Mouse (Mus musculus) frontal cortex, postnatal 25 days (tissue): Measurements from ENCODE around the gene Ncf2.
"Not testable (repeated sequence)": the region's sequence is repeated elsewhere in the genome, so short reads cannot be mapped to it uniquely, and the experiment has no call there.

ENCODE experiments used
- DNase-seq, 2 experiments: peaks; one replicate each; pipeline ENCODE4 v3.0.0; 2022; ENCODE audit warnings: low spot score in 2 of 2

Gene Ncf2

GRCm38 (mm10) chr1:152799897-152800296 lies at the start of gene Ncf2:
Ncf2 (plus strand) TSS chr1:152800194.
- DNase-seq = no peak

DNA sequence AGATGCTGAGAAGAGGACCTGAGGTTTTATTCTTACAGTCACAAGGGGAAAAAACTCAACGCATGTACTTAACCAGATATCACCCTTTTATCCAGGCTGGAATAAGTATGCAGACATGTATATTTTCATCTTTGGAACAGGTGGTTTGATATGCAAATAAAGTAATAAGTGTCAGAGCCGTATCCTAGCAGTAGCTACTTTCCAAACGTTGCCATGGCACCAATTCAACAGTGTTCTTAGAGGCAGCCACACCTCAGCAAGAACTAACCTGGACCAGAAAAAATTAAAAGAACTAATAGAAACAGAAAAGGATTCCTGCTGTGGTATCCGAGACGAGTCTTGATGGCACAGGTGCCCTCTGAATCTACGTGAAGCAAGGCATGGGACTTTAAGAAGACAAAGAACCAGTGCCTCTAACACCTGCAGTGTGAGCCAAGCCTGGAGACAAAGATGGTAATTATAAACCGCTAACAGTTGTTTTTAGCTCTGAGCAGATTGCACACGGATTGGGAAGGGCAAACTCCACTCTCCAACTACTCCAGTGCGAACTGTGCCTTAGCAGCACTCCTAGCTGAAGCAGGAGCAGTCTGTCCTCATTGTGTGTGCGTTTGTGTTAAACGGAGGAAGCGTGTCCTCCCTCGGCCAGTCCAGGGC lies 49.6 kb upstream of the Ncf2 start, which contains the start of gene Apobec4:
Apobec4 (plus strand) TSS at position 240 of the 654 bp plus-strand sequence.
- DNase-seq = no peak

DNA sequence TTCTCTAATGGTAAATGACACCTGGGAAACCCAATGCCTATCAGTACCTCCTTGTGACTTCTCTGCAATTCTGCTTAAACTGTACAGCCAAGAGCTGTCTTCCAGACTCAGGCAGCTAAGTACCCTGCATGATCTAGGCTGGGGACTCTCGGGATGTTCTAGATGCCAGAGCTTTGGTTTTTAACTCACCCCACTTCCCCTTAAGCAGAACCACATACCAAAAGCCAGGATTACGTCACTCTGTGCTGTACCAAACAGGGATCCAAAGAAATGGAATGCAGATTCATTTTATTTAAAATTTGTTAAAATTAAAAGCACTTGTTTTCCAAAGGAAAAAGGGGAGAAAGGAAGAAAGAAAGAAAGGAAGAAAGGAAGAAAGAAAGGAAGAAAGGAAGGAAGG lies 38.2 kb upstream of the Ncf2 start:
- DNase-seq = no peak

- peak; percentile 89 to 91 for DNase-seq
Observed at GRCm38 (mm10) chr1:152766032-152766772, 33.8 kb upstream of the Ncf2 start, which contains the start of the genes Rgl1 and Arpc5. Rgl1 (minus strand) TSS chr1:152766351. Arpc5 (plus strand) TSS chr1:152766542.

GRCm38 (mm10) chr1:152766804-152767748 lies 32.9 kb upstream of the Ncf2 start:
- no peak for DNase-seq

DNA sequence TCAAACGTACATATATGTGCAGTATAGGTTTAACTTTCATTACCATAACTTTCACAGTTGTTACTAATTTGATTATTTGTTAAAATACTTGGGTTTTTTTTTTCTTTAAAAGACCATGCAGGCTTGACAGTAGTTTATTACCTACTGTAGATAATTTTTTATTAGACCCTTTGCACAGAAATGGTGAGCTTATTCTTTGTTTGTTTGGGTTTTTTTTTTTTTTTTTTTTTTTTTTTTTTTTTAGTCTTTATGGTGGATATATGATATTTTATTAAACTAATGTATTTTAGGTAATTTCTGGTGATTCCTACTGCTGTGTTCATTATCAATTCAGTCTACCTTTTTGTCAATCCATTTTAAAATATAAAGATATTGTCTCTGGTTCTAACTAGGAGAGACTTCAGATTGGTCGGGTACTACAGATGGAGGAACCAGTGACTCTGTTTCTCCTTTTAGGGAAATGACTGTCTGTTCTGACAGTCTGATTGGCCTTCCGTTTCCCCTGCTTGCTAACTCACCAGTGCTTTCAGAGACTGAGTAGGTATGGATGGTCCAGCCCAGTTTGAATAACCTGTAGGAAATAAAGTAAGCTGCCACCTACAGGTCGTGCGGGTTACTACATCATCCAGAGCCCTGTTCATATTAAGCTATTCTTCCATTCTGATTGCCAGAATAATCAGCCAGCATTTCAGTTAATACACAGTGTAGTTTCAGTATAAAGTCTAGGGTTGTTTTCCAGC lies 32.1 kb upstream of the Ncf2 start:
- peak; percentile 84 to 85 for DNase-seq

DNA sequence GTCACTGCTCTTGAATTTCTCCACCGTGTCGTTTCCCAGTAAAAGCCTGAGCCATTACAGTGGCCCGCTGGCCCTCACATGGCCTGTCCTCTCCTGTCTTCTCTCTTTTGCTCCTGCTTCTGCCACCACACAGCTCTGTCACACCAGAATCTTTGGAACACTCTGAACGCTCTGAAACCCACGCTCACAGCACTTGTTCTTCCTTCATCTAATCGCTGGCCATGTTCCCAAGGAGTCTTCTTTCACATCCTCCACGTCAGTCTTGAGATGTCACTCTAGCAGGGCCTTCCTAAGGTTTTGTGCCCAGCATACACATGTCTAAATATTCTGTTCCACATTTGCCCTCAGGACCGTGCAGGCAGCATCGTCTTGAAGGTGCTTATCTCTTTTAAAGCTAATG lies 29.0 kb upstream of the Ncf2 start:
- DNase-seq = no peak

- DNase-seq = not testable (repeated sequence)
Observed at GRCm38 (mm10) chr1:152774601-152775000, 25.4 kb upstream of the Ncf2 start.

- peak; percentile 49 to 51 for DNase-seq
Observed at GRCm38 (mm10) chr1:152779071-152779737, 20.8 kb upstream of the Ncf2 start.

- no peak for DNase-seq
Observed at GRCm38 (mm10) chr1:152784620-152785019, 15.4 kb upstream of the Ncf2 start.

GRCm38 (mm10) chr1:152785446-152785845 lies 14.5 kb upstream of the Ncf2 start:
- not testable (repeated sequence) for DNase-seq

- DNase-seq = no peak
Observed at GRCm38 (mm10) chr1:152786953-152787352, 13.0 kb upstream of the Ncf2 start.

DNA sequence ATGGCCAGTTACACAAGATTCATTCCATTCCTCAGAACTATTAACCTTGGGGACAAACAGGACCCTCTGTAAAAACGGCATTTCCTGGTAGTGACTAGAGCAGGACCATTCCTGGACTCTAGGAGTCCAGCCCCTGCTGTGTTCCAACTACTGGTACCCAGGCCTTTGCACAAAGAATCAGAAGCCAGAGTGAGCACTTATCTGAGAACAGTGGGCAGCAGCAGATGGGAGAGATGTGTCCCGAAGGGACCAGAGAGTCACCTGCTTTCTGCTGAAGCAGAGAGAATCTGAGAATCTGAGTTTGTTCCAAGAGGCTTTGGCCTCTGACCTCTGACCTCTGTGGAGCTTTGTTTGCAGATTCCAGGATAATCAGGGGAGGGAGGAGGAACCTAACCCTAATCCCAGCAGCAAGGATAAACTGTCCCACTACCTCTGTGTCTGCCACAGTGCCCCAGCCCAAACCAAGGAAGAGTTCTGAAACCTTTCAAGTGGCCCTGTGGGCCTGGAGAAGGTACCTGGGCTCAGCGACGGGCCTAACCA lies 11.8 kb upstream of the Ncf2 start:
- no peak for DNase-seq

DNA sequence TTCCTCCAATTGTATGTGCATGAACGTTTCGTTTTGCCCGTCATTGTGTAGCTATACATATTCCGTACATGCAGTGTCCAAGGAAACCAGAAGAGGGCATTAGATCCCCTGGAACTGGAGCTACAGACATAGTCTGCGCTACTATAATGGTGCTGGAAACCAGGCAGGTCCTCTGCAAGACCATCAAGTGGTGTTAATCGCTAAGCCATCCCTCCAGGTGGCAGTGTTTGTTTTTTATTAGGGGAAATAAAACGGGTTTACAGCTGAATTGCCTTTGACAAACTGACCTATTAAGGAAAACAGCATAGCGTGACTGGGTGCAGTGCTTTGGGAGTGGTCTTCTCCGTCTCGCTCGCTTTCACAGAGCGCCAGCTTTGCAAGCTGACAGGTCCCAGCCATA lies 9.7 kb upstream of the Ncf2 start:
- no peak for DNase-seq

DNA sequence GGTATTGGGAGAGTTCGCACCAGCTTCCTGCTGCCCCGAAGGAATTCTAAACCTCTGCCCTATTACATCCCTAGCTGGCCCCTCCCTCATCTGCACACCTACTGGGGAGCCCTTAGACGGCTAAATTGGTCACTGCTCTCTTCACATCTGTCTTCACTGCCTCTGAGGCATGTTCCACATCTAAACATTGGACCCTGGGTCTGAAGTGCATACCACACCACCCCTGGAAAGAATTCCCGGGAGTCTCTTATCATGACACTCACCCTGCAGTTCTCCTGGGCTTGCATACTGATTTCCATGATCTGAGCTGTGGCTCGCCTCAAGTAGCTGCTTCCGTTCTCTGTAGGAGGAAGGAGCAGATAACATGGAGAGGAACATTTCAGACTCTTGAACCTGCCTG lies 9.2 kb upstream of the Ncf2 start:
- no peak for DNase-seq

DNA sequence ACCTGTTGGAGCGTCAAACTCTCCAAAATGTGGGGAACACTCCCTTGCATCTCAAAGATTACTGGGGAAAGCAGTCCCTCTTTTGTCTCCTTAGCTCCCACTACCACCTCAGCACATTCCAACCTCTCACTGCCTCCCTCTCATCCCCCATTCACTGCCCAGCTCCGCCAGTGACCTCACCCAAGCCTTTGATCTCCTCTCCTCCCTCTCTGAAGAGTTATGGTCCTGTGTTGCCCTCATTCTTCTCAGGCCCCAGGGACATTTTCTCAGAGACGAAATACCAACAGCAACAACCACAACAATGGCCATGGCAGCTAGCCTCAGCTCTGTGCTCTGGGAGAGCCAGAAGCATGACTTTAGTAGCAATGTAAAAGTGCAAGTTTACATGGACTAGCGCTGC lies 8.7 kb upstream of the Ncf2 start:
- no peak for DNase-seq

- no peak for DNase-seq
Observed at GRCm38 (mm10) chr1:152792736-152793494, 7.1 kb upstream of the Ncf2 start.

GRCm38 (mm10) chr1:152793495-152794130 lies 6.4 kb upstream of the Ncf2 start:
- no peak for DNase-seq

- no peak for DNase-seq
Observed at GRCm38 (mm10) chr1:152795688-152796255, 4.2 kb upstream of the Ncf2 start.
